Mouse (Mus musculus) C2C12 (cell line): ENCODE results near the gene Ppara. TPM values are rescaled to one million over a fixed set of nuclear protein-coding genes. Genes with fewer than 3 reads are reported as not detected.

Experiments
- H3K27me3 ChIP-seq: one replicate; pipeline ENCODE4 v1.6.1; 2011; ENCODE audit not compliant: control insufficient read depth, insufficient read depth, insufficient read length
- H3K36me3 ChIP-seq: one replicate; pipeline ENCODE4 v1.6.1; 2011; ENCODE audit not compliant: control insufficient read depth, insufficient read depth
- H3K4me3 ChIP-seq: one replicate; pipeline ENCODE4 v1.5.1; 2011; ENCODE audit warnings: mild to moderate bottlenecking, control low read depth; ENCODE audit not compliant: poor library complexity, insufficient read depth, severe bottlenecking
- H3K79me2 ChIP-seq: one replicate; pipeline ENCODE4 v1.6.1; 2011; ENCODE audit not compliant: control insufficient read depth, insufficient read depth
- H3K79me3 ChIP-seq: one replicate; pipeline ENCODE4 v1.6.1; 2011; ENCODE audit warnings: low read depth, control low read depth
- H3ac ChIP-seq: one replicate; pipeline ENCODE3; 2011; ENCODE audit warnings: low read depth; ENCODE audit not compliant: control insufficient read depth, insufficient read length
- CEBPB ChIP-seq: IDR thresholded peaks from one replicate; pipeline ENCODE4 v1.6.1; 2011; ENCODE audit warnings: low read depth, mild to moderate bottlenecking, control low read depth, moderate library complexity
- CTCF ChIP-seq: IDR thresholded peaks from one replicate; pipeline ENCODE4 v1.5.1; 2011; ENCODE audit not compliant: control insufficient read depth, insufficient read depth, insufficient read length
- FOSL1 ChIP-seq: IDR thresholded peaks from one replicate; pipeline ENCODE4 v1.8.0; 2011; ENCODE audit warnings: mild to moderate bottlenecking, low read length; ENCODE audit not compliant: poor library complexity, insufficient read depth, severe bottlenecking
- MAX ChIP-seq: IDR thresholded peaks from one replicate; pipeline ENCODE4 v1.6.1; 2011; ENCODE audit warnings: mild to moderate bottlenecking, control low read depth
- MYOD1 ChIP-seq: IDR thresholded peaks from one replicate; pipeline ENCODE4 v1.6.1; 2011; ENCODE audit warnings: low read depth; ENCODE audit not compliant: control insufficient read depth, insufficient read length
- MYOG ChIP-seq: IDR thresholded peaks from one replicate; pipeline ENCODE4 v1.6.1; 2011; ENCODE audit not compliant: control insufficient read depth, insufficient read length; ENCODE audit errors: extremely low read depth
- USF1 ChIP-seq: IDR thresholded peaks from one replicate; pipeline ENCODE4 v1.6.1; 2011; ENCODE audit warnings: low read depth, mild to moderate bottlenecking, control low read depth, moderate library complexity
- polyA plus RNA-seq: library from polyadenylated mRNA; unstranded; fragments of >200 nt; fragmentation: generic; extraction: Trizol; gene quantifications from one replicate; pipeline ENCODE4 v1.2.1, GENCODE M21; 2012; ENCODE audit warnings: missing spikeins

Gene Ppara
- polyA plus RNA-seq, 1 experiment = 0.08 TPM

DNA sequence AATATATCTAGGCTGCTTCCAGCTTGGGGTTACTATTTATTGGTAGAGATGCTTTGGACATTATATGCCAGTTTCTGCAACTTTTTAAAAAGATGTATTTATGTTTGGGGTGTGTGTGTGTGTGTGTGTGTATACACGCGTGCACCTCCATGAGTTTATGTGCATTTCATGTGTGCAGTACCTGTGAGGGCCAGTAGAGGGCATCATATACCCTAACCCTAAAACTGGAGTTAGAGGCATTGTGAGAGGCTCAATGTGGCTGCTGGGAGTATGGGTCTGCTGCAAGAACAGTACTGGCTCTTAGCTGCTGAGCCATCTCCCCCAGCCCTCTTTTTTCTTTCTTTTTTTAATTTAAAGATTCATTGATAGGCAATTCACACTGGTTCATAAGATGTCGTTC is 23.0 kb downstream of the Ppara start:
- no peak overlapping the region for H3ac ChIP-seq
- no peak for TF ChIP-seq USF1
- TF ChIP-seq FOSL1 = no peak
- TF ChIP-seq CTCF = no peak
- TF ChIP-seq MYOD1 = no peak
- no peak for TF ChIP-seq MAX
- no peaks in the 10 kb centered on the region for H3K79me2 ChIP-seq
- H3K27me3 ChIP-seq = peaks cover 12% of the 10 kb centered on the region
- H3K36me3 ChIP-seq = no peaks in the 10 kb centered on the region
- no peak overlapping the region for H3K4me3 ChIP-seq
- no peaks in the 10 kb centered on the region for H3K79me3 ChIP-seq

DNA sequence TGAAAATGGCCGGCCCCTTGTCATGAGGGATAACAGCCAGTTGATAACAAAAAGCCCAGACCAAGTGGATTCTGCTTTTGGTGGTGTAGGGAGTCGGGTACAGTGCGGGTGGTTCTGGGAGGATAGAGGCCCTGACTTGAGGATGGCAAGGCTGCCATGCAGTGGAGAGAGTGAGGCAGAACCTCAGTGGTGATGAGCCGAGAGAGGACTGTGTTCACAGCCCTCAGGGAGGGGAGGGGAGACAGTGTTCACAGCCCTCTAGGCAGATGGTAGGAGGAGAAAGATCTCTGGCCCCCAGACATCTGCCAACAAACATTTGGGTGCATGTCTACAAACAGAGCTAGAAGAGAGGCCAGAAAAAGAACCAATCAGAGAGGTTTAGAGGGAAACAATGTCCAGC is 28.0 kb downstream of the Ppara start:
- no peak for TF ChIP-seq CEBPB
- TF ChIP-seq MYOD1 = no peak
- no peak for TF ChIP-seq CTCF
- no peak for TF ChIP-seq MYOG
- TF ChIP-seq USF1 = no peak
- no peak for TF ChIP-seq MAX
- no peak for TF ChIP-seq FOSL1
- no peak overlapping the region for H3K4me3 ChIP-seq
- no peak overlapping the region for H3ac ChIP-seq
- H3K79me3 ChIP-seq = no peaks in the 10 kb centered on the region
- H3K36me3 ChIP-seq = no peaks in the 10 kb centered on the region
- H3K79me2 ChIP-seq = no peaks in the 10 kb centered on the region
- H3K27me3 ChIP-seq = peaks cover 20% of the 10 kb centered on the region

DNA sequence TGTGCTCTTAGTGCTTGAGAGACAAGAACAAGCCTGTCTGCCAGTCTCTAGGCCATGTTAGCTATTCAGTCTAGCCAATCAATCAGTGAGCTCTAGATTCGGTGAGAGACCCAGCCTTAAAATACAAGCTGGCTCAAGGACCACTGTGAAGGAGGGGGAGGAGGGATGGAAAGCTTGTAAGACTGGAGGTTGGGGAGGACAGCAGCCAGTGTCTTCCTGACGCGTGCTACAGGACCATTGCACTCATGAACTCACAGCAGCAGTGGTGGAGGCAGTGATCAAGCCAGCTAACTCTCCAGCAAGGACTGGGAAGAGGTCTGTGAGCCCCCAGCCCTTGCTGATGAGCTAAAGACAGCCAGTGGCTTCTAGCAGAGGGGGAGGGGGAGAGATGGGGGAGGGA is 30.2 kb downstream of the Ppara start:
- no peaks in the 10 kb centered on the region for H3K79me3 ChIP-seq
- no peak overlapping the region for H3ac ChIP-seq
- no peaks in the 10 kb centered on the region for H3K79me2 ChIP-seq
- H3K36me3 ChIP-seq = no peaks in the 10 kb centered on the region
- no peak overlapping the region for H3K4me3 ChIP-seq
- peaks cover 43% of the 10 kb centered on the region for H3K27me3 ChIP-seq
- TF ChIP-seq FOSL1 (no peak), MAX (no peak), MYOG (no peak), MYOD1 (no peak), CTCF (no peak), CEBPB (no peak), USF1 (no peak)

DNA sequence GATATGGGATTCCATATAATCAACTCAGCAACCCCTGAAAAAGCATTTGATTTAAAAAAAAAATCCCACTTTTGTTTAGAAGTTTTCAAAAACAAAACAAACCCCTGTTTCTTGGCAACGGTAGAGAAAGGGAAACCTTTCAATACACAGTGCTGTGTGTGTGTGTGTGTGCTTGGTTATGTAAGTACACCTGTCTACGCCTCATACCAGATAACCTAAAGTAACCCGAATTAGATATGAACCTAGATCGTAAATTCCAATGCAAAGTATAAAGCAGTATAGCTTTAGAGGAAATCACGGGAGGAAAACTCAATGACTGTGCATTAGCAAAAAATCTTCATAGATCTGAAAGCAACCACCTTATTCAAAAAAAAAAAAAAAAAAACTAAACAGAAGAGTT is 31.9 kb downstream of the Ppara start:
- H3K36me3 ChIP-seq = no peaks in the 10 kb centered on the region
- H3K4me3 ChIP-seq = no peak overlapping the region
- no peaks in the 10 kb centered on the region for H3K79me3 ChIP-seq
- no peak for TF ChIP-seq CTCF
- TF ChIP-seq MYOG = no peak
- no peak for TF ChIP-seq MYOD1
- no peak for TF ChIP-seq MAX
- no peak overlapping the region for H3ac ChIP-seq
- H3K27me3 ChIP-seq = peaks cover 60% of the 10 kb centered on the region
- H3K79me2 ChIP-seq = no peaks in the 10 kb centered on the region

DNA sequence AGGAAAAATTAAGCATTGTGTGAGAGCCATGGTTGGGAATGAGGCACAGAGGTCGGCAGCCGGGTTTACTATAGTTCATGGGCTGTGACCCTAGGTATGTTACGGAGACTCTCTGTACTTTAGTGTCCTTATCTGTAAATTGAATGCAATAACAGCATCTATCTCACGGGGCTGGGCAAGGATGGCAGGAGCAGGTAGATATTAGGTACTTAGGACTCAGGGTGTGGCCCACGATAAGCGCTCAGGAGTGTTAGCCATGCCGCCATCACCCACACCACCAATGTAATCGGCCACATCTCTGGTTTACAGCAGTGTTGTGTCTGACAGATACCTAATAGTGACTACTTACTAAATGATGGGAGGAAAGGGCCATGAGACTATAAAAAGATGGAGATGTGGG is 34.2 kb downstream of the Ppara start:
- TF ChIP-seq FOSL1 (no peak), MAX (no peak), CTCF (no peak), USF1 (no peak), MYOG (no peak), MYOD1 (no peak), CEBPB (no peak)
- H3K27me3 ChIP-seq = peaks cover 70% of the 10 kb centered on the region
- H3K4me3 ChIP-seq = no peak overlapping the region
- no peaks in the 10 kb centered on the region for H3K79me2 ChIP-seq
- no peak overlapping the region for H3ac ChIP-seq
- H3K79me3 ChIP-seq = no peaks in the 10 kb centered on the region
- no peaks in the 10 kb centered on the region for H3K36me3 ChIP-seq

DNA sequence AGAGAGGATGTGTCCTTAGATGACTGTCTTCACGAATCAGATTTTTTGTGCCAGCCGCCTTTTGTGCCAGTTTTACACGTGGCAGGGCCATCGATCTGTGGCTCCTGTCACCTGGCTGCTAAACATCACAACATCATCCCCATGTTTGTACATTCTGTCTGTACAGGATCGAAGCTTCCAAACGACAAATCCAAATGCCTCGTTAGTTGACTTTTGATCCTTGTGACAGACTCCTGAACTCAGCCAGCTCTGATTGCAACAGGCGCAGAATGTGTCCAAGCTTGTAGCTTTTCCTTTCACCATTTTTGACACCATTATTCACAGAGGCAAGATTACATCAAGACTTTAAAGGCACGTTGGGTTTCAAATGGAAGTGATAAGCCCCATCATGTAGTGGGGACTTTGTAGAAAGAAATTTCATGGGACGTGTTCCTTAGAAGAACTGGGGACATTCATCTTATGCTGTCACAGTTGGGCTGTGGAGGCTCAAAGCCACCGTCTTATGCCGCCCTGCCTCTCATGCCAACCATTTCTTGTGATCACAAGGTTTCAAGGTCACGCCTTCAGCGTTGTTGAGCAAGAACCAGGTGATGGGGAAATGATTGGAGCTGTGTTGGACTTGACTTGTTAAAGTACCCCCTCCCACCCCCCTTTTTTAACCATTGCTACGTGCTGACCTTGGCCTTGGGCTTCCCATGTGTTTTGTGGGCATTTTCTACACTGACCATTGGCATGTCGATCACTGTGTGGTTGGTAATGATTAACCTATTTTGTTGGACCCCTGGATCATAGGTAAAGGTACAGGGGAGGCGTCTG is 36.7 kb downstream of the Ppara start:
- H3ac ChIP-seq = no peak overlapping the region
- no peak overlapping the region for H3K4me3 ChIP-seq
- TF ChIP-seq MYOG (no peak), CTCF (no peak), CEBPB (no peak), MAX (no peak), FOSL1 (no peak), USF1 (no peak), MYOD1 (no peak)
- H3K79me3 ChIP-seq = no peaks in the 10 kb centered on the region
- no peaks in the 10 kb centered on the region for H3K36me3 ChIP-seq
- no peaks in the 10 kb centered on the region for H3K79me2 ChIP-seq
- H3K27me3 ChIP-seq = peaks cover 77% of the 10 kb centered on the region
